Comparison of ENCODE assay signal across 8 mouse cellular contexts in genomic region chr1:179547176-179547575, GRCm38 (mm10). TPM values are rescaled to one million over a fixed set of nuclear protein-coding genes. Genes with fewer than 3 reads are reported as not detected.
DNase-seq lines count a peak whose midpoint lies in the region; ATAC-seq and TF ChIP-seq lines count a peak whose summit lies in the region.

No protein-coding gene starts in this region.

- H3K27me3 ChIP-seq in forebrain, embryonic 14.5 days (replicated peaks; ENCODE audit: control insufficient read depth, insufficient read depth, low read length) = no peaks in the 10 kb centered on the region
- H3K27me3 ChIP-seq in liver, embryonic 11.5 days (replicated peaks; ENCODE audit: control insufficient read depth, insufficient read depth, low read length) = no peaks in the 10 kb centered on the region
- no peaks in the 10 kb centered on the region for H3K27me3 ChIP-seq in thymus, adult 2 months (ENCODE audit: control insufficient read depth, insufficient read depth, low read length)

- no peak for TF ChIP-seq CTCF in thymus, adult 2 months (IDR thresholded peaks at IDR 0.05; ENCODE audit: borderline replicate concordance, control insufficient read depth, extremely low read depth, insufficient read depth, low read length, poor library complexity)

- WGBS in forebrain, embryonic 14.5 days = 5% methylated on average over 5 of the region's 5 CpGs
- WGBS in liver, embryonic 11.5 days = 23% methylated on average over 5 of the region's 5 CpGs
- WGBS in thymus, adult 2 months = 28% methylated on average over 5 of the region's 5 CpGs

- 0 out of 2 replicates have a peak overlapping the region, but pooled peaks have one; percentile 94 for H3K27ac ChIP-seq in forebrain, embryonic 14.5 days (ENCODE audit: low read depth, low read length)
- no peak overlapping the region for H3K27ac ChIP-seq in liver, embryonic 11.5 days (ENCODE audit: low read depth, low read length)
- no peak overlapping the region for H3K27ac ChIP-seq in thymus, adult 2 months (ENCODE audit: control insufficient read depth, insufficient read depth, low read length)

- peak overlapping the region; percentile 64 for H3K4me2 ChIP-seq in forebrain, embryonic 14.5 days (ENCODE audit: low read length)
- H3K4me2 ChIP-seq in liver, embryonic 11.5 days = peak overlapping the region; percentile 61

- H3K36me3 ChIP-seq in forebrain, embryonic 14.5 days (ENCODE audit: control insufficient read depth, insufficient read depth, low read length) = 0 out of 2 replicates have a peak, but pooled peaks cover 5% of the 10 kb centered on the region
- no peaks in the 10 kb centered on the region; the same call in 1 of the 2 replicates for H3K36me3 ChIP-seq in liver, embryonic 11.5 days (ENCODE audit: control insufficient read depth, insufficient read depth, low read length)
- no peaks in the 10 kb centered on the region for H3K36me3 ChIP-seq in thymus, adult 2 months (ENCODE audit: control insufficient read depth, insufficient read depth, low read length)

- DNase-seq in cerebellum, adult 9-10 months = peak; percentile 55
- DNase-seq in cerebellum, adult 11 months = no peak
- DNase-seq in 416B (ENCODE audit: low read depth) (peak; percentile 21), adipocyte (ENCODE audit: low spot score) (no peak)
- peak; percentile 31 for DNase-seq in forebrain, embryonic 14.5 days (ENCODE audit: low spot score)
- DNase-seq in liver, embryonic 11.5 days (ENCODE audit: low spot score) = no peak
- no peak for DNase-seq in thymus, adult 2 months
- DNase-seq in thymus, postnatal 0 days (ENCODE audit: low spot score) = no peak

- no peak for TF ChIP-seq POLR2A in thymus, adult 2 months (IDR thresholded peaks at IDR 0.05; ENCODE audit: control insufficient read depth, extremely low read depth, insufficient read depth, low read length, poor library complexity)

- peak overlapping the region; percentile 79 for H3K9ac ChIP-seq in forebrain, embryonic 14.5 days (ENCODE audit: low read length)
- H3K9ac ChIP-seq in liver, embryonic 11.5 days (ENCODE audit: low read depth, low read length) = peak overlapping the region; percentile 63

- ATAC-seq in forebrain, embryonic 14.5 days = no peak
- no peak for ATAC-seq in liver, embryonic 11.5 days (replicated peaks; ENCODE audit: low FRiP score)

- H3K9me3 ChIP-seq in forebrain, embryonic 14.5 days (replicated peaks; ENCODE audit: control insufficient read depth, low read length) = no peaks in the 10 kb centered on the region
- no peaks in the 10 kb centered on the region for H3K9me3 ChIP-seq in liver, embryonic 11.5 days (ENCODE audit: control insufficient read depth, low read length)

- H3K4me1 ChIP-seq in forebrain, embryonic 14.5 days (ENCODE audit: control insufficient read depth, insufficient read depth, low read length) = peaks cover 14% of the 10 kb centered on the region
- H3K4me1 ChIP-seq in liver, embryonic 11.5 days (replicated peaks; ENCODE audit: control insufficient read depth, insufficient read depth, low read length) = peaks cover 24% of the 10 kb centered on the region
- H3K4me1 ChIP-seq in thymus, adult 2 months (replicated peaks; ENCODE audit: control insufficient read depth, insufficient read depth, low read length) = peaks cover 10% of the 10 kb centered on the region

- peak overlapping the region; percentile 71 for H3K4me3 ChIP-seq in forebrain, embryonic 14.5 days (ENCODE audit: low read depth, low read length)
- H3K4me3 ChIP-seq in liver, embryonic 11.5 days (ENCODE audit: low read depth, low read length) = peak overlapping the region; percentile 61
- no peak overlapping the region for H3K4me3 ChIP-seq in thymus, adult 2 months (ENCODE audit: control insufficient read depth, insufficient read depth, low read length)

RNA-seq across cellular contexts. Expression of gene Cnst, which starts 1.0 kb away (rescaled TPM):
- 23.3 and 28.1 TPM in 2 replicates for polyA plus RNA-seq in forebrain, embryonic 14.5 days (2014; fragmentation: Nextera tagmentation; extraction: Ambion mirVana)
- polyA plus RNA-seq in liver, embryonic 11.5 days (2014; fragmentation: Nextera tagmentation; extraction: Ambion mirVana) = 12.9 and 16.7 TPM in 2 replicates
- 28.3 and 28.7 TPM in 2 replicates for polyA plus RNA-seq in thymus, adult 2 months (2012; rRNA removed)
- 18.0 and 18.8 TPM in 2 replicates for polyA plus RNA-seq in thymus, postnatal 0 days (2015; fragmentation: Nextera tagmentation; extraction: Ambion mirVana)

RNA-seq across cellular contexts. Expression of gene Tfb2m, which starts 1.1 kb away (rescaled TPM):
- polyA plus RNA-seq in forebrain, embryonic 14.5 days (2014; fragmentation: Nextera tagmentation; extraction: Ambion mirVana) = 37.2 and 45.7 TPM in 2 replicates
- 25.0 and 31.9 TPM in 2 replicates for polyA plus RNA-seq in liver, embryonic 11.5 days (2014; fragmentation: Nextera tagmentation; extraction: Ambion mirVana)
- polyA plus RNA-seq in thymus, adult 2 months (2012; rRNA removed) = 10.8 and 10.9 TPM in 2 replicates
- polyA plus RNA-seq in thymus, postnatal 0 days (2015; fragmentation: Nextera tagmentation; extraction: Ambion mirVana) = 38.5 and 39.6 TPM in 2 replicates

RNA-seq across cellular contexts. Expression of gene Smyd3, which starts 29.3 kb away (rescaled TPM):
- 18.2 and 26.1 TPM in 2 replicates for polyA plus RNA-seq in forebrain, embryonic 14.5 days (2014; fragmentation: Nextera tagmentation; extraction: Ambion mirVana)
- polyA plus RNA-seq in liver, embryonic 11.5 days (2014; fragmentation: Nextera tagmentation; extraction: Ambion mirVana) = 14.0 and 17.3 TPM in 2 replicates
- polyA plus RNA-seq in thymus, adult 2 months (2012; rRNA removed) = 9.0 and 9.6 TPM in 2 replicates
- polyA plus RNA-seq in thymus, postnatal 0 days (2015; fragmentation: Nextera tagmentation; extraction: Ambion mirVana) = 34.5 and 36.2 TPM in 2 replicates

Comparison
In these comparisons a context has a peak if more than half of its experiments do, and no peak if none do; other contexts are left out.
1. DNase-seq: peak in cerebellum, adult 9-10 months (single experiment), 416B (single experiment) and forebrain, embryonic 14.5 days (single experiment); none in cerebellum, adult 11 months (single experiment), liver, embryonic 11.5 days (single experiment), thymus, adult 2 months (single experiment), thymus, postnatal 0 days (single experiment) and adipocyte (single experiment).